9 mouse cellular contexts compared by ENCODE assay signal in the genomic region with DNA sequence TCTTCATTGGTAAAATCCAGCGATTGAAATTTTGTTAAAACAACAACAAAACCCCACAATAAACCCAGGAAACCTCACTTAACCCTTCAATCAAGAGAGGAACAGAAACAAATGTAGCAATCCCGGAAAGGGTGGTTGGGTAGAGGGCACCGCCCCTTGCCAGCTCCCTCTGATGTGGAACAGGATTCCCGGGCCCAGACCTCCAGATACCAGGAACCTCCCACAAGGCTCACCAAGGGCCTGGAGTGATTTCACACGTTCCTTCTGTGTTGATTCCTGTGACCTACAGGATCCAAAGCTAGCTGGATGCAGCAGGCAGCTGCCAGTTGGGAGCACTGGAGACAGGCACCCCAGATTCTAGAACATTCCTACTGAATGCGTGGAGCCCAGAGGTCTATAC. TPM values are rescaled to one million over a fixed set of nuclear protein-coding genes. Genes with fewer than 3 reads are reported as not detected.
A peak's percentile ranks its signal among the peaks of the same experiment; 100 is the strongest.
DNase-seq lines count a peak whose midpoint lies in the region; ATAC-seq lines count a peak whose summit lies in the region.
"Had no signal": no experiment of that assay in that cellular context is flagged by ENCODE, and none has a peak within 500 bp of the region (broad histone marks: within the 10 kb centered on the region; RNA-seq: fewer than 3 reads in every experiment).

No protein-coding gene starts in this region.

- peak overlapping the region; percentile 93 for H3K4me2 ChIP-seq in kidney, embryonic 15.5 days
- peak overlapping the region; percentile 90 for H3K4me2 ChIP-seq in embryonic facial prominence, embryonic 12.5 days (replicated peaks)
- H3K4me2 ChIP-seq in limb, embryonic 11.5 days (ENCODE audit: low read depth, severe bottlenecking): peak overlapping the region; percentile 83; the same call in 1 of the 2 replicates
- H3K4me2 ChIP-seq in neural tube, embryonic 13.5 days: peak overlapping the region; percentile 80

- ATAC-seq in kidney, embryonic 15.5 days (replicated peaks; ENCODE audit: low FRiP score): no peak
- ATAC-seq in embryonic facial prominence, embryonic 12.5 days (ENCODE audit: insufficient number of reproducible peaks, insufficient read depth, low FRiP score, low TSS enrichment): no peak
- no peak for ATAC-seq in limb, embryonic 11.5 days (ENCODE audit: insufficient number of reproducible peaks, low FRiP score, low TSS enrichment, low read depth)
- no peak for ATAC-seq in neural tube, embryonic 13.5 days (ENCODE audit: low read depth)

- H3K9ac ChIP-seq in kidney, embryonic 15.5 days: peak overlapping the region; percentile 2; the same call in 1 of the 2 replicates
- H3K9ac ChIP-seq in embryonic facial prominence, embryonic 12.5 days: no peak overlapping the region; the same call in 1 of the 2 replicates
- no peak overlapping the region for H3K9ac ChIP-seq in limb, embryonic 11.5 days (ENCODE audit: low read length)
- peak overlapping the region; percentile 94 for H3K9ac ChIP-seq in neural tube, embryonic 13.5 days

- peaks cover 44% of the 10 kb centered on the region for H3K36me3 ChIP-seq in kidney, embryonic 15.5 days
- peaks cover 41% of the 10 kb centered on the region for H3K36me3 ChIP-seq in embryonic facial prominence, embryonic 12.5 days
- peaks cover 23% of the 10 kb centered on the region for H3K36me3 ChIP-seq in limb, embryonic 11.5 days (ENCODE audit: control insufficient read depth, insufficient read depth, low read length)
- peaks cover 43% of the 10 kb centered on the region for H3K36me3 ChIP-seq in neural tube, embryonic 13.5 days

- H3K4me1 ChIP-seq in kidney, embryonic 15.5 days: peaks cover 41% of the 10 kb centered on the region
- H3K4me1 ChIP-seq in embryonic facial prominence, embryonic 12.5 days: peaks cover 29% of the 10 kb centered on the region
- H3K4me1 ChIP-seq in limb, embryonic 11.5 days (ENCODE audit: control insufficient read depth, insufficient read depth, low read length): peaks cover 15% of the 10 kb centered on the region
- peaks cover 50% of the 10 kb centered on the region for H3K4me1 ChIP-seq in neural tube, embryonic 13.5 days (replicated peaks)

- DNase-seq in kidney, postnatal 4 days: no peak
- no peak for DNase-seq in limb, embryonic 11.5 days (ENCODE audit: low spot score)
- DNase-seq in layer of hippocampus, postnatal 36 days: no peak
- no peak for DNase-seq in T-cell, adult 2 months (ENCODE audit: low spot score)
- no peak for DNase-seq in kidney, postnatal 10 days
- DNase-seq: heart, adult 11 months had no signal

- 0 out of 2 replicates have a peak overlapping the region, but pooled peaks have one; percentile 10 for H3K27ac ChIP-seq in kidney, embryonic 15.5 days
- H3K27ac ChIP-seq in embryonic facial prominence, embryonic 12.5 days: no peak overlapping the region
- H3K27ac ChIP-seq in limb, embryonic 11.5 days (replicated peaks; ENCODE audit: low read depth, low read length): no peak overlapping the region
- 0 out of 2 replicates have a peak overlapping the region, but pooled peaks have one; percentile 9 for H3K27ac ChIP-seq in neural tube, embryonic 13.5 days (replicated peaks)

- 27% methylated on average over 6 of the region's 6 CpGs for WGBS in kidney, embryonic 15.5 days
- WGBS in embryonic facial prominence, embryonic 12.5 days: 56% methylated on average over 6 of the region's 6 CpGs
- WGBS in limb, embryonic 11.5 days: 46% methylated on average over 6 of the region's 6 CpGs
- WGBS in neural tube, embryonic 13.5 days: 64% methylated on average over 6 of the region's 6 CpGs

- peak overlapping the region; percentile 99 for H3K4me3 ChIP-seq in kidney, embryonic 15.5 days (replicated peaks)
- no peak overlapping the region; the same call in 1 of the 2 replicates for H3K4me3 ChIP-seq in embryonic facial prominence, embryonic 12.5 days
- H3K4me3 ChIP-seq in limb, embryonic 11.5 days (ENCODE audit: low read depth, low read length): peak overlapping the region; percentile 94; the same call in 1 of the 2 replicates
- H3K4me3 ChIP-seq in neural tube, embryonic 13.5 days: peak overlapping the region; percentile 97

- H3K27me3 ChIP-seq in kidney, embryonic 15.5 days: no peaks in the 10 kb centered on the region
- no peaks in the 10 kb centered on the region for H3K27me3 ChIP-seq in embryonic facial prominence, embryonic 12.5 days
- no peaks in the 10 kb centered on the region for H3K27me3 ChIP-seq in limb, embryonic 11.5 days (ENCODE audit: control insufficient read depth, insufficient read depth, low read length)
- H3K27me3 ChIP-seq in neural tube, embryonic 13.5 days: no peaks in the 10 kb centered on the region

- no peaks in the 10 kb centered on the region for H3K9me3 ChIP-seq in kidney, embryonic 15.5 days (replicated peaks)
- no peaks in the 10 kb centered on the region for H3K9me3 ChIP-seq in embryonic facial prominence, embryonic 12.5 days
- H3K9me3 ChIP-seq in limb, embryonic 11.5 days (ENCODE audit: control insufficient read depth, low read length): no peaks in the 10 kb centered on the region
- H3K9me3 ChIP-seq in neural tube, embryonic 13.5 days: no peaks in the 10 kb centered on the region

RNA-seq across cellular contexts. Expression of gene Psma7, which starts 1.8 kb away (rescaled TPM):
- 615 and 646 TPM in 2 replicates for polyA plus RNA-seq in kidney, embryonic 15.5 days (2015; fragmentation: Nextera tagmentation; extraction: Ambion mirVana)
- 618 and 631 TPM in 2 replicates for polyA plus RNA-seq in embryonic facial prominence, embryonic 12.5 days (2016; fragmentation: Nextera tagmentation; extraction: Ambion mirVana)
- 776 and 792 TPM in 2 replicates for polyA plus RNA-seq in limb, embryonic 11.5 days (2014; fragmentation: Nextera tagmentation; extraction: Ambion mirVana)
- 695 and 718 TPM in 2 replicates for polyA plus RNA-seq in neural tube, embryonic 13.5 days (2015; fragmentation: Nextera tagmentation; extraction: Ambion mirVana)
- 100 to 1,000 TPM; 164 to 173 TPM for total RNA-seq in layer of hippocampus, postnatal 36 days (2021)

RNA-seq across cellular contexts. Expression of gene Ss18l1, which starts 1.9 kb away (rescaled TPM):
- 6.3 and 6.4 TPM in 2 replicates for polyA plus RNA-seq in kidney, embryonic 15.5 days (2015; fragmentation: Nextera tagmentation; extraction: Ambion mirVana)
- polyA plus RNA-seq in embryonic facial prominence, embryonic 12.5 days (2016; fragmentation: Nextera tagmentation; extraction: Ambion mirVana): 10.0 and 10.8 TPM in 2 replicates
- polyA plus RNA-seq in limb, embryonic 11.5 days (2014; fragmentation: Nextera tagmentation; extraction: Ambion mirVana): 5.5 and 6.0 TPM in 2 replicates
- polyA plus RNA-seq in neural tube, embryonic 13.5 days (2015; fragmentation: Nextera tagmentation; extraction: Ambion mirVana): 44.8 and 45.2 TPM in 2 replicates
- 10 to 100 TPM; 42.2 to 43.7 TPM for total RNA-seq in layer of hippocampus, postnatal 36 days (2021)

RNA-seq across cellular contexts. Expression of gene Lsm14b, which starts 15.6 kb away (rescaled TPM):
- 9.5 and 10.1 TPM in 2 replicates for polyA plus RNA-seq in kidney, embryonic 15.5 days (2015; fragmentation: Nextera tagmentation; extraction: Ambion mirVana)
- 13.1 and 14.9 TPM in 2 replicates for polyA plus RNA-seq in embryonic facial prominence, embryonic 12.5 days (2016; fragmentation: Nextera tagmentation; extraction: Ambion mirVana)
- 8.3 and 10.2 TPM in 2 replicates for polyA plus RNA-seq in limb, embryonic 11.5 days (2014; fragmentation: Nextera tagmentation; extraction: Ambion mirVana)
- polyA plus RNA-seq in neural tube, embryonic 13.5 days (2015; fragmentation: Nextera tagmentation; extraction: Ambion mirVana): 19.7 and 20.6 TPM in 2 replicates
- total RNA-seq in layer of hippocampus, postnatal 36 days (2021): 100 to 1,000 TPM in 1 of 2 experiments, 10 to 100 TPM in 1; 97.5 to 105 TPM

RNA-seq across cellular contexts. Expression of gene Mtg2, which starts 30.0 kb away (rescaled TPM):
- polyA plus RNA-seq in kidney, embryonic 15.5 days (2015; fragmentation: Nextera tagmentation; extraction: Ambion mirVana): 26.4 TPM in 2 replicates
- polyA plus RNA-seq in embryonic facial prominence, embryonic 12.5 days (2016; fragmentation: Nextera tagmentation; extraction: Ambion mirVana): 29.0 and 30.4 TPM in 2 replicates
- 28.2 and 29.4 TPM in 2 replicates for polyA plus RNA-seq in limb, embryonic 11.5 days (2014; fragmentation: Nextera tagmentation; extraction: Ambion mirVana)
- 31.5 and 32.9 TPM in 2 replicates for polyA plus RNA-seq in neural tube, embryonic 13.5 days (2015; fragmentation: Nextera tagmentation; extraction: Ambion mirVana)
- total RNA-seq in layer of hippocampus, postnatal 36 days (2021): 10 to 100 TPM; 18.3 to 25.3 TPM

Comparison
In these comparisons a context has a peak if more than half of its experiments do, and no peak if none do; other contexts are left out.
1. H3K27ac ChIP-seq: peak in kidney, embryonic 15.5 days (single experiment) and neural tube, embryonic 13.5 days (single experiment); none in embryonic facial prominence, embryonic 12.5 days (single experiment) and limb, embryonic 11.5 days (single experiment).
2. H3K9ac ChIP-seq: peak in kidney, embryonic 15.5 days (single experiment) and neural tube, embryonic 13.5 days (single experiment); none in embryonic facial prominence, embryonic 12.5 days (single experiment) and limb, embryonic 11.5 days (single experiment).
3. Peak in every context shown above with its lines, with median percentiles within 50 percentile points of each other: H3K4me2 ChIP-seq.